Mouse (Mus musculus) cerebellum, postnatal 14 days (tissue): ENCODE measurements around the gene Siglecg.

Source experiments
- DNase-seq, 2 experiments: peaks; one replicate each; pipeline ENCODE4 v3.0.0; 2021; ENCODE audit warnings: mixed read lengths in 2 of 2

The Siglecg gene

DNA sequence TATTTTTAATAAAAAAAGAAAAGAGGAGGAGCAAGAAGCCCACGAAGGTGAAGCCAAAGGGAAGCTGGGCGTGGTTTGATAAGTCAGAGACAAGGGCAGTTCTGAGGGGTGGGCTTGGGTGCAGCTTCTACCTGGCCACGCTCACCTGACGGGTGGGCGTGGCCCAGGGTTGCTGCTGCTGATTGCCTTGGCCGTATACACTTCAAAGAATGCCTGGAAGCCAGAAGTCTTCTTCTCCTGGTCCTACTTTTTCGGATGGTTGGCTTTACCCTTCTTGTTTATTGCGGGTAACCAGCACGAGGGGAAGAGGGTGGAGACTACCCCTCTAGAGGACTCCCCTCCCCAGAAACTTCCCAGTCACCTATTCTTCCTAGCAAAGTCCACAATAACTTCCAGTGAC is 34.7 kb downstream of the Siglecg start:
- DNase-seq = no peak

DNA sequence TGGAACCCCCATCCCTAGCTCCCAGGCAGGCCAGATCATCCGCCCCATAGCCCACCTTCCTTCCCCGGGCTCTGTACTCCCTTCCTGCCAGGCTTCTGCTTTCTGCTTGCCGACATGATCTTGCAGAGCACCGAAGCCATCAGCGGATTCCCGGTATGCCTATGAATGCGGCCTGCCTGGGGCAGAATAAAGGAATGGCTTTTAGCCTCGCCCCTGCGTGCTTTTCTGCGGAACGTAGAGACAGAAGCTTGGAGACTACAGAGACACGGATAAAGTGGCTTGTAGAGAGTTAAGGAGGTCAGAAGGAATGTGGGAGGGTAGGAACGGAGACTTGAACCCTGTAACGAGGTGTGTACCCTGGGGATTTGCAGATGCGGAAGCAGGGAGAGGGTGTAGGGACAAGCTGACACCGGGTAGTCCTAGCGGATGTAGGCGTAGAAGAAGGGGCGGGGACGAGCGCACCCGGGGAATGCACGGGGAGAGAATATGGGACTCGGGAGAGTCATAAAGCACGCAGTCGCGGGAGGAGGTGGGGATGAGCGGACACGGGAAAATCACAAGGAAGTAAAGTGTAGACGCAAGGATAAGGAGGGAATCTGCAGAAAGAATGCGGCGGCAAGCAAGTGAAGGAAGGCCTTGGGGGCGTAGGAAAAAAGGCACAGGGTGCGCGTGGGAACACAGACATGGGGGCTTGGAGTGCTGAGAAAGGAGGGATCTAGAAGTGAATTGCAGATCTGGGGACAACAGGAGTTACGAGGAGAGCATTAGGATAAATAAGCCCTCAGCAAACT is 35.3 kb downstream of the Siglecg start:
- peak; percentile 55 to 64 for DNase-seq

DNA sequence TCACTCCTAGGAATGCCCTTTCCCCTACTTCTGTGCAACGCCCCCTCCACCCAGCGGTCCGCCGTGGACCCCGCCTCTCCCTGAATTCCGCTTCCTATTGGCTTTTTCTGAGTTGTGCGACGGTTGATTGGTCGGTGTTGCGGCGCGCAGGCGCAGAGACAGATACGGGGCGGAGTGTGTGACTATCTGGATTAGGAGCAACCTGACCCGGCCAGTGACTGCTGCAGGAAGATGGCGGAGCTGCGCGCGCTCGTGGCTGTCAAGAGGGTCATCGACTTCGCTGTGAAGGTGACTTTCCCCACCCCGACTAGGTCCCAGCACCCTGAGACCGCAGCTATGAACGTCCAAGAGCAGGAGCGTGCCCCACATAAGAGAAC is 35.9 kb downstream of the Siglecg start, which contains the start of the genes Etfb and Gm45233:
TSS of gene Etfb (plus strand) at position 167 of the 377 bp plus-strand sequence.
TSS of gene Gm45233 (plus strand) at position 212 of the 377 bp plus-strand sequence.
- peak; percentile 92 to 94 for DNase-seq

DNA sequence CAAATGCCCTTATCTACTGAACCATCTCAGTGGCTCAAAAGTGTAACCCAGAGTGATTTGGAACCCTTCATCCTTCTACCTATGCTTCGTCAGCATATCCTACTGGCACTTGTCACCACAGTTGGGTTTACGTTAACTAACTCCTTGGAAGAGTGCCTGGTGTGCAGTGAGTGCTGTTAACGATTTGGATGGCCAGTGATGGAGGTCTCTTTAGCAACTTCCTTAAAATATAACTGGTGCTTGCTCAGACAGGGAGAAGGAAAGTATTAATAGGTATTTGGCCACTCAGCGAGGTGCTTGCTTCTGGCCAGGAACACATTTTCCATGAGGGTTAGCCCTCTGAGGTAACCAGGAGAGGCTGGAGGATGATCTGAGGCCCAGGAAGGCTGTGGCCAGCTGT is 39.8 kb downstream of the Siglecg start:
- DNase-seq = no peak

DNA sequence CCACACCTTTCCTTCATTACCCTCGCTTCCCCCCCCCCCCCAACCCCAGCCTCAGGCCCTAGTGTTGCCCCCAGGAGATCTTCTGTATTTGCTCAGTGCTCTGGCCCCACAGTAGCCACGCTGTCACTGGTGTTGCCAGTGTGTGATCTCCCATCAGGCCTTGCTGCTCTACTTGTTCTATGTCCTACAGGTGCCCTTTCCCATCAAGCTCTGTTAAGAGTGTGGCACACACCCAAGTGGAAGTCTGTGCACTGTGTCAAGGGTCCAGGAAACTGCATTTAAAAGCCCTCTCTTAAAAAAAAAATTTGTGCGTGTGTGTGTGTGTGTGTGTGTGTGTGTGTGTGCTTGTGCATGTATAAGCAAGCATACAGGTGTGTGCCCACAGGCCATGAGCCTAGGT is 40.2 kb downstream of the Siglecg start:
- no peak for DNase-seq

DNA sequence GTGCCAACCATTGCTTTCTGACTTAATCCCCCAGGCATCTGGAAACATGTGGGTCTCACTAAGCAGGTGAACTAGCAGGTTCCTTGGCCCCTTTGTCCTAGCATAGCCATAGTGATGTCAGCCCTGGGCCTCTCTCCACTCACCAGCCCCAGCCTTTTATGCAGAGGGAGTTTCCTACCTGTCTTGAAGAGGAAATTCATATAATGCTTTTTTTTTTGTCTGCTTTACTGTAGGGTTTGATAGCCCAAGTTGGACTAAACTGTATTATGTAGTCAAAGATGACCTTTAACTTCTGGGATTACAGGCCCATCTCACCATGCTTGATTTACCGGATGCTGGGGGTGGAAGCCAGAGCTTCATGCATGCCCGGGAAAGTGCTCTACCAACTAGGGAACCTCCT is 41.8 kb downstream of the Siglecg start:
- no peak for DNase-seq

DNA sequence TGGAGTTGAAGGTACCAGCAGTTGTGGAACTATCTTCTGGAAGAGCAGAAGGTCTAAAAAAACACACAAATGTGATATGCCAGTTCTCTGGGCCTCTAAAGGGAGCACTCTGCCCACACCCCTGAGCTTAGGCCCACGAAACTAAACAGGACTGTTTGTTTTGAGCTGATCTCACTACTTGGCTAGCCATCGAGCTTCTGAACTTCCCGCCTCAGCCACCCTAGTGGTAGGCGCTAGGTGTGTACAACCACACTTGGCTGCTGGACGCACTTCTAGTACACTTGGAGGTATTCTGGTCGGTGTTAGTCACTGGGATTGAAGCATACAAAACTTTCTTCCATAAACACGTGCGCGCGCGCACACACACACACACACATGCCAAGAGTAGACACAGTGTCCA is 43.7 kb downstream of the Siglecg start:
- DNase-seq = no peak

DNA sequence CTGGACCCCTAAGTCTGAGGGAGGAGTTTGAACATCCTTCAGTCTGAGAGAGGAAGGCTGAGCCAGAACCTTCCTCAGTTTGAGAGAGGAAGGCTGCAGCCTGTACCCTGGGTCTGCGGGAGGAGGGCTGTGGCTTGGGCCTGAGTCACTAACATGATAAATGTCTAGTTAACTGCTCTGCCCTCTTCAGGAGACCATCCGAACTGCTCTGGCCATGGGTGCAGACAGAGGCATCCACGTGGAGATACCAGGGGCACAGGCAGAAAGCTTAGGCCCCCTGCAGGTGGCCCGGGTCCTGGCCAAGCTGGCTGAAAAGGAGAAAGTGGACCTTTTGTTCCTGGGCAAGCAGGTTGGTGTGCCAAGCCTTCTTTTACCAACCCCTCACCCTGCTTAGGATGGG is 44.6 kb downstream of the Siglecg start:
- peak in 1 of 2 experiments; percentile 26 for DNase-seq

DNA sequence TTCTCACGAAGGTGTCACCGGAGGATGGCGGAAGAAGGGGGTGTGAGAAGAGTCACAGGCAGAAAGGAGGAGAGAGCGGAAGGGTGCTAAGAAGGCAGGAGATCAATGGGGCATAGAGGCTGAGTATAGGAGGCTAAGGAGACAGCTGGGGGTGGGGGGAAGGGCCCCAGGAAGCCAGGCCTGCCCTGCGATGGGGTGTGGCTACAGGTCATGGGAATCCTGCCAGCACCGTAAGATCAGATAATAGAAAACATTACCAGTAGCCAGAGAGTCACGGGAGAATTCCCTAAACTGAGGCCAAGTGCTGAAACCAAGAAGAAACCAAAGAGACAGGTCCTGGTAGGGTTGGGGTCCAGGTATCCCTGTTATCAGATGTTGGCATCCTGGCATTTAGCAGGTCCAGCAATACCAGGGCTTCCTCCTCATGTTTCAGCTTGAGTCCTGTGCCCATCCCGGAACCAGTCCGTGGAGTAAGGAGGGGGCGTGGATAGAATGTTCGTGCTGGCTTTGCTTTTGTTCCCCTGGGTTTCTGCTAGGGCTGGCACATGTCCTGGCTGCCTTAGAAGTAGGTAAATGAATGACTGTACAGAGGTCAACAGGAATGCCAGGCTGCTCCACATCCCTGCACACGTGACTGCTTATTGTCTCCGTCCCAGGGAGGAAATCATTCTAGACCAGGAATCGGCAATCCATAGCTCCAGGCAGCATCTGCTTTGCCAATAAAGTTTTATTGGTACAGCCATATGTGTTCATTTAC is 45.8 kb downstream of the Siglecg start:
- no peak for DNase-seq

DNA sequence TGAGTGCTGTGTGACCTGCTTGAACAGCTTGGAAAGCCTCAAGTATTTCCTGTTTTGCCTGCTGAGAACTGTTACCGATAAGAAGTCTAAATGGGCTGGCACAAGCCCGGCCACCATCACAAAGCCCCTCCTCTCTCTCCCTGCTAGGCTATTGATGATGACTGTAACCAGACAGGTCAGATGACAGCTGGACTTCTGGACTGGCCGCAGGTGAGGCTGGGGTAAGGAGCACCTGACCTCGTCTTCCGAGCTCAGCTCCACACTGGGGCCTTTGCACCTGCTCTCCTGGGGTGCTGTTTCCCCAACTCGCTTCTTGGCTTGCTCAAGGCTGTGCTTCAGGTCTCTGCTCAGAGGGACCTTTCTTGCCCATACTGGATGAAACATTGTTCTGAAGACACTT is 46.4 kb downstream of the Siglecg start:
- no peak for DNase-seq

DNA sequence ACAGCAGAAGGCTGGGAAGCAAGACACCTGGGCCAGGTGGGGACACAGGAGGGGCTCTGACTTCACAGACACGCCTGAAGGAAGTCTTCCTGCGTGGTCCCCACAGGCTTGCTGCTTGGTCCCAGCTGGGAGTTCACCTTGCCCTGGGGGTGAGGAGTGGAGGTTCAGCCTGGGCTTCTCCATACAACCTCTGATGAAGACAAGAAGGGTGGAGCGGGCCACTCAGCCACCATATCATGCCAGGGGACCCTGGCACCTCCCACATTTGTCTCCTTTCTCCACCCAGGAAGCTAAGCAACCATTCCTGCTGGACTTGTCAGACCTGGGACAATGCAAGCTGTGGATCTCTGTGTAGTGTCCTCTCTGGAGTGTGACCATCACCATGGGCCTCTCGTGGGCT is 54.8 kb downstream of the Siglecg start, which contains the start of gene Vsig10l:
TSS of gene Vsig10l (plus strand) at position 301 of the 400 bp plus-strand sequence.
- no peak for DNase-seq

DNA sequence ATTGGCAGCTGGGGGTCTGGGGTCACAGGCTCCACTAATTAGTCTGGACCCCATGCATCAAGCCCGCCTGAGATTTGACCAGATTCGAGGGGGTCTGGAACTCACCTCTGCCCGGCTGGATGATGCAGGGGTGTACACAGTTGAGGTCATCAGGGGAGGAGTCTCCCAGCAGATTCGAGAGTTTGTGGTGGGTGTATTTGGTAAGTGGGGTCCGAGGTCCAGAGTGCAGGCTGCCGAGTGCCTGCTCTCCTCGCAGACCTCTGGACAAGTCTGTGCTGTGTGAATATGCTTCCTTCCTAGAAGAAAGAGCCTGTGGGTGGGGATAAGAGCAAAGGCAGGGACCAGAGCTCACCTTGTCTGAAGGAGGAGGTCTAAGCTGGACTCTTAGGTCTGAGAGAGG is 56.0 kb downstream of the Siglecg start:
- no peak for DNase-seq

DNA sequence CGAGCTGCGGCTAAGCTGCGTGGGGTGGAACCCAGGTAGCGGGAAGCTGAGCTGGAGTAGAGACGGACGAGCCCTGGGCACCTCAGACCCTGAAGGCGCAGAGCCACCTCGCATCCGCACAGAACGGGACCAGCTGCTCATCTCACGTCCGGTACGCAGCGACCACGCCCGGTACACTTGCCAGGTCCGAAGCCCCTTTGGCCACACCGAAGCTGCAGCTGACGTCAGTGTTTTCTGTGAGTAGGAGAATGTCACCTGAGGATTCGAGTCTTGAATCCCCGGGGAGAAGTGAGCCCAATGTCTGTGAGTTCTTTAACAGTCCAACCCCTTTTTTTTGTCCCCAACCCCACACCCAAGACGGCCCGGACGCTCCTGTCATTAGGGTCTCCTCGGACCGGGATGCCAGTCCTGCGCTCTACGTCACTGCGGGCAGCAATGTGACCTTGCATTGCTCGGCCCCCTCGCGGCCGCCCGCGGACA is 56.9 kb downstream of the Siglecg start:
- DNase-seq = no peak

DNA sequence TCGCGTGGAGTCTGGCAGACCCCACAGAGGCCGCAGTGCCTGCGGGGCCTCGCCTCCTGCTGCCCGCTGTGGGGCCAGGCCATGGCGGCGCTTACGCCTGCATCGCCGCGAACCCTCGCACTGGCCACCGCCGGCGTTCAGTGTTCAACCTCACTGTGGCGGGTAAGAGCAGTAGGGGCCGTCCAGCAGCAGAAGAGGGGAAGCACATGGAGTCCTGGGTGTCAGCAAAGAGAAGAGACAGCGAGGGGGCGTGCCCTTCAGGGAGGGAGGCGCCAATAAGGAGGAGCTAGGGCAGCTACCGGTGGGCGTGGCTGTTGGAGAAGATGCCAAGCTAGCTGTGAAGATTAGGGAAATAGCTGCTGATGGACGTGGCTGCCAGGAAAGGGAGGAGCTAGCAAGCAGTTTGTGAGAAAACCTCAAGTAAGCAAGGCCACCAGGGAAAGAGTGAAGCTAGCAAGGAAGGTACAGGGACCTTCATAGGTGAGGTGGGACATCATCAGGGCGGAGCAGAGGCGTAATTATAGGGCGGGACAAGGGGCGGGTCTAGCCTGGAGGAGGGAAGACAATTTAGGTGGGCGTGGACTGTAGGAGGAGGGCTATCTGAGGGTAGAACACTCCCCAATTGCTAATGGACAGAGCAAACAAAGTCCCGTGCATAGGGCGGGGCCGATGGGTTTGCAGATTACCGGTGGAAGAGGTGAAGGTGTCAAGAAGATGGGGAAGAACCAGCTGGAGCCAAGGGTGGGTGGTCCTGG is 57.5 kb downstream of the Siglecg start:
- peak; percentile 77 to 83 for DNase-seq

DNA sequence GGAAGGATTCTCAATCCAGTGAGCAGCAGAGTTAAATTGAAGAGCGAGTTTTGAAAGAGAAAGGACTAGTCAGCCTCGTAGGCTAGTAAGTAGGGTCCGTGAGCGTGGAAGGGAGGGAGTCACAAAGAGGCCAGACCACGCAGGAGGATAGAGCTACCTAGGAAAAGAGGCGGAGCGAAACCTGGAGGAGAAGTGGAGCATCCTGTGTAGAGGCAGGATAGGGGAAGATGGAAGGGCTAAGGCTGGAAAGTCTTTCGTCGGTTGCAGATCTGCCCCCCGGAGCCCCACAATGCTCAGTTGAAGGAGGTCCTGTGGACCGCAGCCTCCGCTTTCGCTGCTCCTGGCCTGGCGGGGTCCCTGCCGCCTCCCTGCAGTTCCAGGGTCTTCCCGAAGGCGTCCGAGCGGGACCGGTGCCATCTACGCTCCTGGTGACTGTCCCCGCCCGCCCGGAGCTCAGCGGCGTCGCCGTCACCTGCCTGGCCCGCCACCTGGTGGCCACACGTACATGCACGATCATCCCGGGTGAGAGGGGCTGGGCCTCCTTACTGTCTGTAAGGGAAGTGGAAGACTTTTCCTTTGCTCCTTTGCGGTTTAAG is 58.2 kb downstream of the Siglecg start:
- peak; percentile 90 to 96 for DNase-seq
